Mouse (Mus musculus): Measurements from ENCODE around the gene Rab22a. TPM values are rescaled to one million over a fixed set of nuclear protein-coding genes. Genes with fewer than 3 reads are reported as not detected.

Gene Rab22a
- total and polyA plus RNA-seq, 3 experiments, result 5.9 to 16.9 (median 9.3) TPM

DNA sequence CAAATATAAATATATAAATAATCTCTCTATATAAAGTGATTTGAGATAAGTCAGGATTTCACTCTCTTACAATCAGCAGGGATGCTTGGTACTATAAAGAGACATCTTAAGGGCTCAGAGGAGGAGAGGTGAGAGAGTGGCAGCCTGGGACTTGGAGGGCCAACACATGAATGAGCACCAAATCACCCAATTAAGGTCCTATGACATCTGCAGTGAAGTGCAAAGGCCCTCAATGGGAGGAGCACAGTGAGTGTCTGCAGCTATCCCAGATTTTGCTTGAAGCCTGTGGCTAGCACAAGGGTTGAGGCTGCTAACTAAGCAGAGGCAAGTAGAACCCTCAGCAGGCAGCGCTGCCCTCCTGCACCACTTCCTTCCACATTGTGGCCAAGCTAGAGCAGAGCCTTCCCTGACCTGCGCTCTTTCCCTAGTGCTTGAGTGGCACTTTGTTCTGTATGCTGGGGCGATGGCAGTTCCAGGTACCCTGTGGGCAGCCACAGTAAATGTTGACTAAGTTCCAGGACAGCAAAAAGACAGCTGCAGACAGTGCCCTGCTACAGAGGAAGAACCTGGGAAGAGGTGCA lies 26.3 kb downstream of the Rab22a start:
- Histone ChIP-seq H3K4me1 (ENCODE audit: control insufficient read depth in 1 of 2, insufficient read depth in 2 of 2) (peaks cover 4 to 6% of the 10 kb centered on the region in 2 experiments; a peak in 2 of 4 replicates), H3K79me2 (replicated peaks; ENCODE audit: control insufficient read depth, extremely low read depth, insufficient read depth, poor library complexity, severe bottlenecking) (0 out of 2 replicates have a peak, but pooled peaks cover 6% of the 10 kb centered on the region), H3K9me3 (replicated peaks; ENCODE audit: low read length) (no peaks in the 10 kb centered on the region), H3K9ac (ENCODE audit: insufficient read depth, low read depth) (no peak overlapping the region), H3K27me3 (replicated peaks) (no peaks in the 10 kb centered on the region), H3K4me2 (ENCODE audit: insufficient read depth, low read depth, poor library complexity, severe bottlenecking) (no peak overlapping the region), H3K36me3 (replicated peaks in 1 of 2; ENCODE audit: control insufficient read depth in 1 of 2, insufficient read depth in 1 of 2, low read length in 1 of 2) (peaks cover 35 to 81% of the 10 kb centered on the region in 2 experiments), H3K4me3 (replicated peaks in 1 of 3; ENCODE audit: low read depth in 2 of 3, low read length in 2 of 3, poor library complexity in 1 of 3) (no peak overlapping the region), H3K27ac (ENCODE audit: insufficient read depth, low read depth) (no peak overlapping the region)
- in situ Hi-C loops (cut with MboI; ENCODE audit: low pct_ligation_motif_present, low pct_unique_long_range_greater_than_20kb, low sequenced_read_pairs), result no loop called here
- dilution Hi-C loops (cut with MboI; ENCODE audit: extremely low pct_ligation_motif_present, extremely low pct_unique_long_range_greater_than_20kb, low sequenced_read_pairs), result no loop called here
- no peak for DNase-seq (ENCODE audit: extremely low read depth)
- TF ChIP-seq NRF1 (IDR thresholded peaks at IDR 0.05; ENCODE audit: low read depth, low read length) (no peak), ZNF384 (IDR thresholded peaks at IDR 0.05; ENCODE audit: low read depth, low read length) (no peak), ETS1 (conservative IDR thresholded peaks at IDR 0.05; ENCODE audit: low read depth, low read length) (no peak), MEF2A (IDR thresholded peaks at IDR 0.05; ENCODE audit: borderline replicate concordance, low read depth, low read length) (no peak), RCOR1 (conservative IDR thresholded peaks at IDR 0.05; ENCODE audit: low read depth, low read length) (no peak), MAZ (IDR thresholded peaks at IDR 0.05; ENCODE audit: low read depth, low read length) (no peak), SMC3 (IDR thresholded peaks at IDR 0.05; ENCODE audit: low read depth, low read length) (no peak), RAD21 (IDR thresholded peaks at IDR 0.05; ENCODE audit: low read depth, low read length) (no peak), E2F4 (IDR thresholded peaks at IDR 0.05; ENCODE audit: insufficient replicate concordance, low read depth, low read length) (no peak), UBTF (IDR thresholded peaks at IDR 0.05; ENCODE audit: low read depth, low read length) (no peak), EP300 (IDR thresholded peaks at IDR 0.05; ENCODE audit: low read length) (no peak)

DNA sequence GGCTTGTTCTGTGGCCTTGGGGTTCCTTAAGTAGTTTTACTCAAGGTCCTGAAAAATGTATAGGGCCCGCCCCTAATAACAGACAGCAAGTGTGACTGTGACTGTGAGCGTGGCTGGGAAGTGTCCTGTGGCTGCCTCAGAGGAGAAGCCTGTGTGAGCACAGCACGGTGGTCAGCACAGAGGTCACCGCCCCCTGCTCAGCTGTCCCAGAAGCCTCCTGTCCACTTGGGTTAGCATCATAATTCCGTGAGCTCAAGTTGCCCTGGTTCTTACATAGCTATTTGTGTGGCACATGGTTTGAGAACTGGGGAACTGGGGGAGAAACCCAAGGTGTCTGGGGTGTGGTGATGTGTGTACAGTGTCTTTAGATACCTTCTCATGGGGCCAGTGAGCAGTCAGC lies 27.8 kb downstream of the Rab22a start:
- dilution Hi-C loops (cut with MboI; ENCODE audit: extremely low pct_ligation_motif_present, extremely low pct_unique_long_range_greater_than_20kb, low sequenced_read_pairs), result no loop called here

More for the DNA sequence above, 27.8 kb downstream of the Rab22a start:
- H3K79me2 ChIP-seq (replicated peaks; ENCODE audit: control insufficient read depth, extremely low read depth, insufficient read depth, poor library complexity, severe bottlenecking), result 0 out of 2 replicates have a peak, but pooled peaks cover 1% of the 10 kb centered on the region
- TF ChIP-seq PAX5 (IDR thresholded peaks at IDR 0.05; ENCODE audit: low read length), result no peak
- no peak for TF ChIP-seq JUND (conservative IDR thresholded peaks at IDR 0.05; ENCODE audit: low read depth, low read length)
- no peak for TF ChIP-seq SIN3A (IDR thresholded peaks at IDR 0.05; ENCODE audit: low read length)
- TF ChIP-seq ETS1 (conservative IDR thresholded peaks at IDR 0.05; ENCODE audit: low read depth, low read length), result no peak
- TF ChIP-seq MAFK (IDR thresholded peaks at IDR 0.05; ENCODE audit: insufficient replicate concordance, low read length), result no peak
- no peak for TF ChIP-seq CTCF (conservative IDR thresholded peaks at IDR 0.05 in 1 of 2, IDR thresholded peaks at IDR 0.05 in 1 of 2; ENCODE audit: low read depth in 2 of 2, low read length in 2 of 2)
- no peak for TF ChIP-seq GABPA (IDR thresholded peaks at IDR 0.05; ENCODE audit: insufficient replicate concordance, low read depth, low read length)
- TF ChIP-seq UBTF (IDR thresholded peaks at IDR 0.05; ENCODE audit: low read depth, low read length), result no peak
- no peak for TF ChIP-seq MEF2A (IDR thresholded peaks at IDR 0.05; ENCODE audit: borderline replicate concordance, low read depth, low read length)
- no peak for TF ChIP-seq E2F4 (IDR thresholded peaks at IDR 0.05; ENCODE audit: insufficient replicate concordance, low read depth, low read length)
- H3K4me2 ChIP-seq (ENCODE audit: insufficient read depth, low read depth, poor library complexity, severe bottlenecking), result no peak overlapping the region
- H3K4me3 ChIP-seq (replicated peaks in 1 of 3; ENCODE audit: low read depth in 2 of 3, low read length in 2 of 3, poor library complexity in 1 of 3), result no peak overlapping the region
- no peak overlapping the region for H3K27ac ChIP-seq (ENCODE audit: insufficient read depth, low read depth)
- no peak for DNase-seq (ENCODE audit: extremely low read depth)
- H3K9ac ChIP-seq (ENCODE audit: insufficient read depth, low read depth), result no peak overlapping the region
- H3K27me3 ChIP-seq (replicated peaks), result no peaks in the 10 kb centered on the region
- peaks cover 0 to 4% of the 10 kb centered on the region in 2 experiments; a peak in 1 of 4 replicates for H3K4me1 ChIP-seq (ENCODE audit: control insufficient read depth in 1 of 2, insufficient read depth in 2 of 2)
- H3K36me3 ChIP-seq (replicated peaks in 1 of 2; ENCODE audit: control insufficient read depth in 1 of 2, insufficient read depth in 1 of 2, low read length in 1 of 2), result peaks cover 40 to 87% of the 10 kb centered on the region in 2 experiments
- in situ Hi-C loops (cut with MboI; ENCODE audit: low pct_ligation_motif_present, low pct_unique_long_range_greater_than_20kb, low sequenced_read_pairs), result no loop called here
- H3K9me3 ChIP-seq (replicated peaks; ENCODE audit: low read length), result no peaks in the 10 kb centered on the region
